Comparison of ENCODE assay signal across 15 mouse cellular contexts in genomic region chr4:58275261-58275895, GRCm38 (mm10). TPM values are rescaled to one million over a fixed set of nuclear protein-coding genes. Genes with fewer than 3 reads are reported as not detected.
DNase-seq lines count a peak whose midpoint lies in the region.
"Had no signal": no experiment of that assay in that cellular context is flagged by ENCODE, and none has a peak within 500 bp of the region (broad histone marks: within the 10 kb centered on the region; RNA-seq: fewer than 3 reads in every experiment).

No protein-coding gene starts in this region.

- intact Hi-C loops in heart, postnatal 14 days (cut with DNase I) = no loop called here
- intact Hi-C loops in left cerebral cortex, postnatal 36 days (cut with DNase I) = loop anchor here (10.0 kb wide), 1 partner anchor 149 kb away; no protein-coding TSS in a partner anchor
- intact Hi-C loops in left cerebral cortex, postnatal 4 days (cut with DNase I) = no loop called here

- DNase-seq in cerebellum, postnatal 10 days = peak; percentile 44 to 45
- DNase-seq in cerebellum, adult 11-12 months = no peak
- DNase-seq in heart, adult 11 months = peak; percentile 80
- no peak for DNase-seq in heart, postnatal 14 days
- peak; percentile 43 for DNase-seq in 3134 (ENCODE audit: extremely low read depth, insufficient read length, low spot score)
- DNase-seq in brain, adult 2 months (ENCODE audit: low read depth, low spot score) = peak; percentile 35
- DNase-seq in left cerebral cortex, postnatal 36 days (ENCODE audit: low spot score in 2 of 2) = no peak
- DNase-seq in left cerebral cortex, postnatal 4 days = no peak
- DNase-seq: adrenal gland, postnatal 10 days; cerebellum, adult 9-11 months; kidney, postnatal 36 days; liver, postnatal 0 days; thymus, postnatal 14 days had no signal

RNA-seq across cellular contexts. Expression of gene Musk, which starts 10.4 kb away (rescaled TPM):
- total RNA-seq in heart, postnatal 14 days (2021) = under 1 TPM; 0.78 to 0.98 TPM
- total RNA-seq in left cerebral cortex, postnatal 36 days (2021) = 1 to 10 TPM; 2.4 to 2.9 TPM
- total RNA-seq in left cerebral cortex, postnatal 4 days (2021) = 1 to 10 TPM; 1.3 to 1.6 TPM
- total RNA-seq: CH12.LX, G1E had no signal

Comparison
In these comparisons a context has a peak if more than half of its experiments do, and no peak if none do; other contexts are left out.
1. DNase-seq: peak in cerebellum, postnatal 10 days (2 of 2), heart, adult 11 months (single experiment), 3134 (single experiment) and brain, adult 2 months (single experiment); none in cerebellum, adult 11-12 months (single experiment), heart, postnatal 14 days (0 of 2), left cerebral cortex, postnatal 36 days (0 of 2) and left cerebral cortex, postnatal 4 days (single experiment).